Mouse (Mus musculus) MEL (cell line): ENCODE measurements around the gene Recql5.

Experiments
- CTCF ChIP-seq, 3 experiments: IDR thresholded peaks in 2 of 3; conservative IDR thresholded peaks in 1 of 3; 2 replicates each; pipeline ENCODE4 v1.5.1; 2011 to 2012; ENCODE audit warnings: low read length in 3 of 3, low read depth in 2 of 3, mild to moderate bottlenecking in 2 of 3, improper control_type of control experiment in 1 of 3, inconsistent platforms in 1 of 3, mixed read lengths in 1 of 3, moderate library complexity in 1 of 3; ENCODE audit not compliant: control insufficient read depth in 1 of 3, insufficient read depth in 1 of 3, poor library complexity in 1 of 3, severe bottlenecking in 1 of 3
- E2F4 ChIP-seq: IDR thresholded peaks from 2 replicates; pipeline ENCODE4 v1.6.1; 2011; ENCODE audit warnings: low read depth, low read length, improper control_type of control experiment, borderline replicate concordance
- EP300 ChIP-seq, 2 experiments: IDR thresholded peaks; 2 replicates each; pipeline ENCODE4 v1.6.1; 2011; ENCODE audit warnings: improper control_type of control experiment in 2 of 2, low read length in 2 of 2, low read depth in 1 of 2, mild to moderate bottlenecking in 1 of 2
- GATA1 ChIP-seq: IDR thresholded peaks from 2 replicates; pipeline ENCODE4 v1.6.1; 2011; ENCODE audit warnings: low read depth, low read length, improper control_type of control experiment
- JUND ChIP-seq: IDR thresholded peaks from 2 replicates; pipeline ENCODE4 v1.6.1; 2011; ENCODE audit warnings: low read depth, mild to moderate bottlenecking, improper control_type of control experiment, low read length
- MAFK ChIP-seq: IDR thresholded peaks from 2 replicates; pipeline ENCODE4 v1.6.1; 2011; ENCODE audit warnings: low read depth, mild to moderate bottlenecking, low read length, improper control_type of control experiment, borderline replicate concordance
- MAX ChIP-seq: IDR thresholded peaks from 2 replicates; pipeline ENCODE4 v1.6.1; 2011; ENCODE audit warnings: low read length, improper control_type of control experiment
- NRF1 ChIP-seq: IDR thresholded peaks from 2 replicates; pipeline ENCODE4 v1.6.1; 2014; ENCODE audit warnings: low read depth, mild to moderate bottlenecking, inconsistent platforms, low read length, improper control_type of control experiment, moderate library complexity; ENCODE audit not compliant: poor library complexity, insufficient read depth, severe bottlenecking
- POLR2A ChIP-seq, 2 experiments: IDR thresholded peaks; 2 replicates each; pipeline ENCODE4 v1.6.1; 2011 to 2012; ENCODE audit warnings: low read length in 2 of 2, mild to moderate bottlenecking in 2 of 2, control low read depth in 1 of 2, improper control_type of control experiment in 1 of 2, low read depth in 1 of 2, moderate library complexity in 1 of 2; ENCODE audit not compliant: control insufficient read depth in 1 of 2, insufficient read depth in 1 of 2, poor library complexity in 1 of 2
- POLR2AphosphoS2 ChIP-seq: IDR thresholded peaks from 2 replicates; pipeline ENCODE4 v1.6.1; 2011; ENCODE audit warnings: low read length, improper control_type of control experiment
- SMC3 ChIP-seq: IDR thresholded peaks from 2 replicates; pipeline ENCODE4 v1.6.1; 2011; ENCODE audit warnings: low read depth, low read length, improper control_type of control experiment
- TAL1 ChIP-seq: IDR thresholded peaks from 2 replicates; pipeline ENCODE4 v1.6.1; 2012; ENCODE audit warnings: mild to moderate bottlenecking, inconsistent platforms, low read length, moderate library complexity, mixed read lengths
- USF1 ChIP-seq: IDR thresholded peaks from 2 replicates; pipeline ENCODE4 v1.6.1; 2014; ENCODE audit warnings: low read depth, mild to moderate bottlenecking, inconsistent platforms, low read length, improper control_type of control experiment, moderate library complexity
- ZKSCAN1 ChIP-seq: IDR thresholded peaks from 2 replicates; pipeline ENCODE4 v1.6.1; 2012; ENCODE audit warnings: low read depth, mild to moderate bottlenecking, inconsistent platforms, low read length, improper control_type of control experiment, moderate library complexity

DNA sequence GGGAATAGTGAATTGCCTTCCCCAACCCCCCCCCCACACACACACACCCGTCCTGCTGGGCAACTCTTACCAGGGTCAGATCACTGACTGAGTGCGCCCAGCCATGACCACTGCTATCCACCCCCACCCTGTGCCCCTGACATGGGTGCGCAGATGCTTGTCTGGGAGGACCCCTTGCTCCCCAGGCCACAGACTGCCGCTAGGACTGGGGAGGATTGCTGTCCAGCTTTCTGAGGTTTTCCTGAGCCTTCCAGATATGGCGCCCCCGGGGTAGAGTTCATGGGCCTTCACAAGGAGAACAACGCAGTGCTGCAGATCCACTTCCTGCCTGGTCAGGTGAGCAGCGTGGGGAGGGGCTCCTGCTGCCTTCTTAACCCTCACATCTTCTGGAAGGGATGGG, 89.0 kb downstream of the Recql5 start:
- TF ChIP-seq POLR2A (IDR thresholded peaks at IDR 0.05; ENCODE audit: control insufficient read depth in 1 of 2, insufficient read depth in 1 of 2, low read depth in 1 of 2, low read length in 2 of 2, poor library complexity in 1 of 2), result no peak
- no peak for TF ChIP-seq CTCF (IDR thresholded peaks at IDR 0.05 in 2 of 3, conservative IDR thresholded peaks at IDR 0.05 in 1 of 3; ENCODE audit: control insufficient read depth in 1 of 3, insufficient read depth in 1 of 3, low read depth in 2 of 3, low read length in 3 of 3, poor library complexity in 1 of 3, severe bottlenecking in 1 of 3)
- no peak for TF ChIP-seq TAL1
- no peak for TF ChIP-seq EP300 (IDR thresholded peaks at IDR 0.05; ENCODE audit: low read depth in 1 of 2, low read length in 2 of 2)
- no peak for TF ChIP-seq USF1
- TF ChIP-seq ZKSCAN1, result no peak
- no peak for TF ChIP-seq MAFK
- TF ChIP-seq SMC3, result no peak
- TF ChIP-seq MAX, result no peak
- TF ChIP-seq JUND, result no peak
- no peak for TF ChIP-seq POLR2AphosphoS2
- TF ChIP-seq NRF1, result no peak
- TF ChIP-seq E2F4, result no peak
- no peak for TF ChIP-seq GATA1
